ENCODE assay signal across 12 mouse cellular contexts in the genomic region with DNA sequence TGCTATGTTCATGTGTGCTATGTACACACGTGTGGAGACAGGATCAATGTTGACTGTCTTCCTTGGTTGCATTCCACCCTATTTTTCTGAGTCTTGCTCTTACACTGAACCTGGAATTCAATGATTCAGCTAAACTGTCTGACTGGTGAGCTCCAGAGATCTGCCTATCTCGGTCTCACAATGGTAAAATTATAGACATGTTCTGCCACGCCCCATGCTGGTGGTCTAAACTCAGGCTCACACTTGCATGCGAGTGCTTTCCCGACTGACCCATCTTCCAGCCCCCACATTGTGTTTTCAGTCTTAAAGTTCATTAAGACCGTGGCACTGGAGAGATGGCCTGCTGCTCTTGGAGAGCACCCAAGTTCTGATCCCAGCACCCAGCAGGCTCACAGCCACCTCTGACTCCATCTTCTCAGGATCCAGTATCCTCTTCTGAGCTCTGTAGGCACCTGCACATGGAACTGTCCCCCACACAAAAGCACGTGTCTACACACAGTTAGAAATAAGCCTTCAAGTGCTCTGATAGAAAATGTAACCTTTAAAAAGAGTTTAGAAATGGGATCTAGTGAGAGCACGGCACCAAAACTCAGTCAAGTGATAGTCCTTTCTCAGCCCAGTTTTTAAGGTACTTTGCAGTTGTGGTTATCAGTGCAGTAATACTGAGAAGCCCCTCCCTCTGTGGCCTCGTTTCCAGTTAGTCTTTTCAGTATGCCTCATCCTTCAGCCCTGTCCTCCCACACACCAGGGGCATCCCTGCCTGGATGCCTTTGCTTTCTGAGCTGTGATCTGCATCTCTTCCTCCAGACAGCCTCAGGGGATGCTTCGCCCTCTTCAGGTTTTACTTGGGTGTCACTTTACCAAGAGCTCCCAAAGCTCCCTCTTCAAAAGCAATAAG. TPM values are rescaled to one million over a fixed set of nuclear protein-coding genes. Genes with fewer than 3 reads are reported as not detected.
DNase-seq lines count a peak whose midpoint lies in the region; ATAC-seq and TF ChIP-seq lines count a peak whose summit lies in the region.
"Had no signal": no experiment of that assay in that cellular context is flagged by ENCODE, and none has a peak within 500 bp of the region (broad histone marks: within the 10 kb centered on the region; RNA-seq: fewer than 3 reads in every experiment).

No protein-coding gene starts in this region.

- no peak for TF ChIP-seq POLR2A in kidney, adult 2 months (IDR thresholded peaks at IDR 0.05; ENCODE audit: low read depth, low read length)

- no peak overlapping the region for H3K27ac ChIP-seq in kidney, embryonic 14.5 days (ENCODE audit: low read depth, low read length)
- H3K27ac ChIP-seq in kidney, adult 2 months (ENCODE audit: insufficient read depth, low read depth, low read length): no peak overlapping the region
- peak overlapping the region; percentile 74 for H3K27ac ChIP-seq in liver, embryonic 12.5 days
- no peak overlapping the region for H3K27ac ChIP-seq in limb, embryonic 10.5 days
- H3K27ac ChIP-seq: lung, embryonic 15.5 days had no signal

- ATAC-seq in kidney, embryonic 14.5 days (ENCODE audit: low FRiP score, low TSS enrichment): peak; percentile 89
- peak; percentile 32 for ATAC-seq in CD4-positive, CD25-positive, alpha-beta regulatory T cell, adult 4 months
- peak; percentile 71 for ATAC-seq in activated CD4-positive, CD25-positive, alpha-beta regulatory T cell, adult 4 months
- ATAC-seq in liver, embryonic 12.5 days: peak; percentile 83
- ATAC-seq in monocyte, adult 5-6 weeks (replicated peaks; ENCODE audit: insufficient number of reproducible peaks, low FRiP score, low TSS enrichment, poor library complexity, severe bottlenecking): no peak
- ATAC-seq: hindbrain, embryonic 16.5 days had no signal

- H3K9ac ChIP-seq in kidney, embryonic 14.5 days (ENCODE audit: low read depth, low read length): no peak overlapping the region
- peak overlapping the region; percentile 24; the same call in 1 of the 2 replicates for H3K9ac ChIP-seq in liver, embryonic 12.5 days
- H3K9ac ChIP-seq: lung, embryonic 15.5 days had no signal

- no peaks in the 10 kb centered on the region for H3K4me1 ChIP-seq in kidney, embryonic 14.5 days (ENCODE audit: control insufficient read depth, insufficient read depth, low read length)
- no peaks in the 10 kb centered on the region for H3K4me1 ChIP-seq in kidney, adult 2 months (ENCODE audit: control insufficient read depth, insufficient read depth, low read length)
- H3K4me1 ChIP-seq in liver, embryonic 12.5 days: peaks cover 27% of the 10 kb centered on the region
- H3K4me1 ChIP-seq in limb, embryonic 10.5 days: peaks cover 11% of the 10 kb centered on the region
- H3K4me1 ChIP-seq: lung, embryonic 15.5 days had no signal

- H3K27me3 ChIP-seq in kidney, embryonic 14.5 days (ENCODE audit: control insufficient read depth, insufficient read depth, low read length): no peaks in the 10 kb centered on the region
- H3K27me3 ChIP-seq in kidney, adult 2 months (replicated peaks; ENCODE audit: control insufficient read depth, insufficient read depth, low read length): no peaks in the 10 kb centered on the region
- no peaks in the 10 kb centered on the region for H3K27me3 ChIP-seq in liver, embryonic 12.5 days (replicated peaks)
- H3K27me3 ChIP-seq in limb, embryonic 10.5 days (ENCODE audit: low read depth, poor library complexity, severe bottlenecking): no peaks in the 10 kb centered on the region
- H3K27me3 ChIP-seq: lung, embryonic 15.5 days; megakaryocyte, embryonic 14.5 days had no signal

- no peak for DNase-seq in kidney, adult 2 months
- DNase-seq in retina, postnatal 1 day: no peak
- no peak for DNase-seq in limb, embryonic 10.5 days (ENCODE audit: low spot score)
- DNase-seq: adrenal gland, postnatal 14 days had no signal

- no peak overlapping the region for H3K4me2 ChIP-seq in kidney, embryonic 14.5 days (replicated peaks; ENCODE audit: low read depth, low read length)
- H3K4me2 ChIP-seq in liver, embryonic 12.5 days: peak overlapping the region; percentile 34
- H3K4me2 ChIP-seq: lung, embryonic 15.5 days had no signal

- H3K36me3 ChIP-seq in kidney, embryonic 14.5 days (ENCODE audit: control insufficient read depth, insufficient read depth, low read length): peaks cover 47% of the 10 kb centered on the region
- H3K36me3 ChIP-seq in kidney, adult 2 months (ENCODE audit: control insufficient read depth, insufficient read depth, low read length): peaks cover 3% of the 10 kb centered on the region
- H3K36me3 ChIP-seq in liver, embryonic 12.5 days: peaks cover 90% of the 10 kb centered on the region
- peaks cover 87% of the 10 kb centered on the region for H3K36me3 ChIP-seq in limb, embryonic 10.5 days

- H3K9me3 ChIP-seq in kidney, embryonic 14.5 days (ENCODE audit: control insufficient read depth, low read length): no peaks in the 10 kb centered on the region
- no peaks in the 10 kb centered on the region for H3K9me3 ChIP-seq in liver, embryonic 12.5 days (replicated peaks)
- no peaks in the 10 kb centered on the region for H3K9me3 ChIP-seq in limb, embryonic 10.5 days (replicated peaks)
- H3K9me3 ChIP-seq: lung, embryonic 15.5 days; megakaryocyte, embryonic 14.5 days had no signal

- no peak for TF ChIP-seq CTCF in kidney, adult 2 months (conservative IDR thresholded peaks at IDR 0.05; ENCODE audit: insufficient read depth, insufficient read length, low read depth, low read length)

- no peak overlapping the region for H3K4me3 ChIP-seq in kidney, embryonic 14.5 days (ENCODE audit: low read length)
- H3K4me3 ChIP-seq in kidney, adult 2 months (ENCODE audit: insufficient read depth, low read depth, low read length): no peak overlapping the region
- no peak overlapping the region for H3K4me3 ChIP-seq in liver, embryonic 12.5 days
- no peak overlapping the region for H3K4me3 ChIP-seq in limb, embryonic 10.5 days
- H3K4me3 ChIP-seq: lung, embryonic 15.5 days; megakaryocyte, embryonic 14.5 days had no signal

- WGBS in kidney, embryonic 14.5 days: 68% methylated on average over 10 of the region's 10 CpGs
- 65% methylated on average over 10 of the region's 10 CpGs for WGBS in kidney, adult 2 months
- WGBS in liver, embryonic 12.5 days (ENCODE audit: insufficient replicate concordance): 46% methylated on average over 10 of the region's 10 CpGs
- WGBS in limb, embryonic 10.5 days: 86% methylated on average over 10 of the region's 10 CpGs

RNA-seq across cellular contexts. Expression of a gene that starts 37.4 kb away (rescaled TPM):
- polyA plus RNA-seq in kidney, embryonic 14.5 days (2014; fragmentation: Nextera tagmentation; extraction: Ambion mirVana): 5.7 and 6.6 TPM in 2 replicates
- polyA plus RNA-seq in kidney, adult 2 months (2012; rRNA removed): 12.6 and 13.2 TPM in 2 replicates
- polyA plus RNA-seq in CD4-positive, CD25-positive, alpha-beta regulatory T cell, adult 4 months (2017; shearing (Covaris generic)): 1 to 10 TPM; 3.9 to 5.2 TPM
- 1 to 10 TPM; 2.7 to 4.7 TPM for polyA plus RNA-seq in activated CD4-positive, CD25-positive, alpha-beta regulatory T cell, adult 4 months (2017; shearing (Covaris generic))
- 2.5 and 2.9 TPM in 2 replicates for polyA plus RNA-seq in liver, embryonic 12.5 days (2016; fragmentation: Nextera tagmentation; extraction: Ambion mirVana)
- 22.3 to 31.8 TPM (median 29.7 TPM) in 3 replicates for total RNA-seq in monocyte, adult 5-6 weeks (2017)
- 3.2 and 4.2 TPM in 2 replicates for polyA plus RNA-seq in limb, embryonic 10.5 days (2016; fragmentation: Nextera tagmentation; extraction: Ambion mirVana)
